Mouse (Mus musculus): ENCODE results near the gene Sdk1. TPM values are rescaled to one million over a fixed set of nuclear protein-coding genes. Genes with fewer than 3 reads are reported as not detected.

Sdk1 gene
- total RNA-seq, 2 experiments from 2014 or later: 2.3 to 2.5 TPM

GRCm38 (mm10) chr5:141463417-141463816, 222.1 kb downstream of the Sdk1 start:
- no peak for DNase-seq

- no peak for DNase-seq
Measured at GRCm38 (mm10) chr5:141468821-141469220, 227.5 kb downstream of the Sdk1 start.

- no peak for DNase-seq
Measured at GRCm38 (mm10) chr5:141505281-141505680, 264.0 kb downstream of the Sdk1 start.

- DNase-seq: no peak
Measured at GRCm38 (mm10) chr5:141506344-141506743, 265.1 kb downstream of the Sdk1 start.

GRCm38 (mm10) chr5:141524801-141525715, 283.8 kb downstream of the Sdk1 start:
- no peak for DNase-seq

GRCm38 (mm10) chr5:141540193-141540592, 298.9 kb downstream of the Sdk1 start:
- DNase-seq: no peak

GRCm38 (mm10) chr5:141542890-141543666, 301.8 kb downstream of the Sdk1 start:
- no peak for DNase-seq

GRCm38 (mm10) chr5:141553444-141553843, 312.2 kb downstream of the Sdk1 start:
- no peak for DNase-seq

GRCm38 (mm10) chr5:141558731-141559130, 317.4 kb downstream of the Sdk1 start:
- DNase-seq: no peak

- no peak for DNase-seq
Measured at GRCm38 (mm10) chr5:141560325-141560724, 319.0 kb downstream of the Sdk1 start.

- no peak for DNase-seq
Measured at GRCm38 (mm10) chr5:141561989-141562560, 320.8 kb downstream of the Sdk1 start.

GRCm38 (mm10) chr5:141564197-141564596, 322.9 kb downstream of the Sdk1 start:
- no peak for DNase-seq

GRCm38 (mm10) chr5:141568106-141568505, 326.8 kb downstream of the Sdk1 start:
- DNase-seq: no peak

- no peak for DNase-seq
Measured at GRCm38 (mm10) chr5:141570442-141570841, 329.2 kb downstream of the Sdk1 start.

- DNase-seq: peak; percentile 54
Measured at GRCm38 (mm10) chr5:141574263-141574662, 333.0 kb downstream of the Sdk1 start.

GRCm38 (mm10) chr5:141591246-141591645, 350.0 kb downstream of the Sdk1 start:
- DNase-seq: no peak

- DNase-seq: no peak
Measured at GRCm38 (mm10) chr5:141612721-141613120, 371.4 kb downstream of the Sdk1 start.

GRCm38 (mm10) chr5:141615763-141616162, 374.5 kb downstream of the Sdk1 start:
- no peak for DNase-seq

GRCm38 (mm10) chr5:141617660-141618059, 376.4 kb downstream of the Sdk1 start:
- no peak for DNase-seq

GRCm38 (mm10) chr5:141625401-141625800, 384.1 kb downstream of the Sdk1 start:
- DNase-seq: no peak

- DNase-seq: no peak
Measured at GRCm38 (mm10) chr5:141631641-141632040, 390.4 kb downstream of the Sdk1 start.

GRCm38 (mm10) chr5:141633271-141633670, 392.0 kb downstream of the Sdk1 start:
- DNase-seq: no peak

- DNase-seq: no peak
Measured at GRCm38 (mm10) chr5:141636406-141636805, 395.1 kb downstream of the Sdk1 start.

All from gastrocnemius, postnatal 25 days (tissue).